Mouse (Mus musculus): ENCODE results near the gene Rab20. TPM values are rescaled to one million over a fixed set of nuclear protein-coding genes. Genes with fewer than 3 reads are reported as not detected.

The Rab20 gene
- total RNA-seq, 1 experiment = 2.2 TPM

DNA sequence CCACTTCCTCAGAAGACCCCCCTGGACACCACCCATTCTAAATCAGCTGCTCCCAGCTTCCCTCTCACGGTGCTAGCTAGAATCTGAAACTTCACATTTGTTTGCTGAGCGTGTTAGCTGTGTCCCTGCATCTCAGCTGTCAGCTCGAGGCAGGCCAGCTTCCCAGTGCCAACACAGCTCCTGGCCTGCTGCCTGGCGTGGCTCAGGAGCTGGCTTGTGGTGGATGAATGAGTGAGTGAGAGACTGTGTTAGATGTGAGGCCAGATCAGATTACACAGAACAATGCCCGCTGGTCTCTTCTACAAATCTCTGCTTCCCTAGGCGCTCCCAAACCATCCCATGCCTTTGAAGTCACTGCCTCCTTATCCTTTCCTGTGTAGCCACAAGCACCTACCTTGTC lies 59.3 kb downstream of the Rab20 start:
- DNase-seq (ENCODE audit: low read depth, low spot score) = no peak
- Histone ChIP-seq H3K9me3 (ENCODE audit: control insufficient read depth, insufficient read depth, low read depth, low read length) (no peaks in the 10 kb centered on the region), H3K4me1 (ENCODE audit: control insufficient read depth in 2 of 2, insufficient read depth in 2 of 2, low read length in 2 of 2, poor library complexity in 1 of 2) (no peaks in the 10 kb centered on the region), H3K4me3 (ENCODE audit: insufficient read depth in 1 of 2, low read depth in 1 of 2, low read length in 2 of 2, poor library complexity in 1 of 2, severe bottlenecking in 1 of 2) (no peak overlapping the region), H3K9ac (ENCODE audit: insufficient read depth, low read depth, low read length, poor library complexity, severe bottlenecking) (no peak overlapping the region), H3K36me3 (ENCODE audit: control insufficient read depth, insufficient read depth, low read length, poor library complexity, severe bottlenecking) (no peaks in the 10 kb centered on the region), H3K27ac (ENCODE audit: insufficient read depth, low read depth, low read length, poor library complexity, severe bottlenecking) (no peak overlapping the region)
- in situ Hi-C loops (cut with MboI; ENCODE audit: low sequenced_read_pairs in 2 of 2, unreplicated experiment in 2 of 2) = no loop called here
- TF ChIP-seq CHD2 (IDR thresholded peaks at IDR 0.05; ENCODE audit: low read depth, low read length) = no peak
- TF ChIP-seq HCFC1 (IDR thresholded peaks at IDR 0.05; ENCODE audit: borderline replicate concordance, insufficient read depth, low read length) = no peak
- TF ChIP-seq ZC3H11A (IDR thresholded peaks at IDR 0.05; ENCODE audit: borderline replicate concordance, low read depth, low read length) = no peak

GRCm38 (mm10) chr8:11417762-11418161 lies 60.7 kb downstream of the Rab20 start:
- Histone ChIP-seq H3K9me3 (ENCODE audit: control insufficient read depth, insufficient read depth, low read depth, low read length) (no peaks in the 10 kb centered on the region), H3K9ac (ENCODE audit: insufficient read depth, low read depth, low read length, poor library complexity, severe bottlenecking) (no peak overlapping the region), H3K4me1 (ENCODE audit: control insufficient read depth in 2 of 2, insufficient read depth in 2 of 2, low read length in 2 of 2, poor library complexity in 1 of 2) (no peaks in the 10 kb centered on the region), H3K36me3 (ENCODE audit: control insufficient read depth, insufficient read depth, low read length, poor library complexity, severe bottlenecking) (no peaks in the 10 kb centered on the region), H3K4me3 (ENCODE audit: insufficient read depth in 1 of 2, low read depth in 1 of 2, low read length in 2 of 2, poor library complexity in 1 of 2, severe bottlenecking in 1 of 2) (no peak overlapping the region), H3K27ac (ENCODE audit: insufficient read depth, low read depth, low read length, poor library complexity, severe bottlenecking) (no peak overlapping the region)
- no peak for TF ChIP-seq ZNF384 (IDR thresholded peaks at IDR 0.05; ENCODE audit: low read depth, low read length)
- TF ChIP-seq ZC3H11A (IDR thresholded peaks at IDR 0.05; ENCODE audit: borderline replicate concordance, low read depth, low read length) = no peak
- TF ChIP-seq HCFC1 (IDR thresholded peaks at IDR 0.05; ENCODE audit: borderline replicate concordance, insufficient read depth, low read length) = no peak
- in situ Hi-C loops (cut with MboI; ENCODE audit: low sequenced_read_pairs in 2 of 2, unreplicated experiment in 2 of 2) = no loop called here
- no peak for DNase-seq (ENCODE audit: low read depth, low spot score)

GRCm38 (mm10) chr8:11415089-11415488 lies 63.4 kb downstream of the Rab20 start:
- TF ChIP-seq HCFC1 (IDR thresholded peaks at IDR 0.05; ENCODE audit: borderline replicate concordance, insufficient read depth, low read length) (no peak), MAFK (IDR thresholded peaks at IDR 0.05; ENCODE audit: insufficient read depth, low read depth, low read length) (no peak), CHD2 (IDR thresholded peaks at IDR 0.05; ENCODE audit: low read depth, low read length) (no peak), ZC3H11A (IDR thresholded peaks at IDR 0.05; ENCODE audit: borderline replicate concordance, low read depth, low read length) (no peak), ZNF384 (IDR thresholded peaks at IDR 0.05; ENCODE audit: low read depth, low read length) (no peak)
- Histone ChIP-seq H3K4me3 (ENCODE audit: insufficient read depth in 1 of 2, low read depth in 1 of 2, low read length in 2 of 2, poor library complexity in 1 of 2, severe bottlenecking in 1 of 2) (no peak overlapping the region), H3K9me3 (ENCODE audit: control insufficient read depth, insufficient read depth, low read depth, low read length) (no peaks in the 10 kb centered on the region), H3K4me1 (ENCODE audit: control insufficient read depth in 2 of 2, insufficient read depth in 2 of 2, low read length in 2 of 2, poor library complexity in 1 of 2) (no peaks in the 10 kb centered on the region), H3K9ac (ENCODE audit: insufficient read depth, low read depth, low read length, poor library complexity, severe bottlenecking) (no peak overlapping the region), H3K27ac (ENCODE audit: insufficient read depth, low read depth, low read length, poor library complexity, severe bottlenecking) (no peak overlapping the region), H3K36me3 (ENCODE audit: control insufficient read depth, insufficient read depth, low read length, poor library complexity, severe bottlenecking) (no peaks in the 10 kb centered on the region)
- DNase-seq (ENCODE audit: low read depth, low spot score) = no peak
- in situ Hi-C loops (cut with MboI; ENCODE audit: low sequenced_read_pairs in 2 of 2, unreplicated experiment in 2 of 2) = no loop called here

- in situ Hi-C loops (cut with MboI; ENCODE audit: low sequenced_read_pairs in 2 of 2, unreplicated experiment in 2 of 2) = no loop called here
- no peak overlapping the region for H3K4me3 ChIP-seq (ENCODE audit: insufficient read depth in 1 of 2, low read depth in 1 of 2, low read length in 2 of 2, poor library complexity in 1 of 2, severe bottlenecking in 1 of 2)
- no peaks in the 10 kb centered on the region for H3K4me1 ChIP-seq (ENCODE audit: control insufficient read depth in 2 of 2, insufficient read depth in 2 of 2, low read length in 2 of 2, poor library complexity in 1 of 2)
- no peaks in the 10 kb centered on the region for H3K36me3 ChIP-seq (ENCODE audit: control insufficient read depth, insufficient read depth, low read length, poor library complexity, severe bottlenecking)
- H3K9me3 ChIP-seq (ENCODE audit: control insufficient read depth, insufficient read depth, low read depth, low read length) = no peaks in the 10 kb centered on the region
- no peak overlapping the region for H3K27ac ChIP-seq (ENCODE audit: insufficient read depth, low read depth, low read length, poor library complexity, severe bottlenecking)
- no peak overlapping the region for H3K9ac ChIP-seq (ENCODE audit: insufficient read depth, low read depth, low read length, poor library complexity, severe bottlenecking)
- no peak for DNase-seq (ENCODE audit: low read depth, low spot score)
- TF ChIP-seq HCFC1 (IDR thresholded peaks at IDR 0.05; ENCODE audit: borderline replicate concordance, insufficient read depth, low read length) (no peak), MAFK (IDR thresholded peaks at IDR 0.05; ENCODE audit: insufficient read depth, low read depth, low read length) (no peak), ZC3H11A (IDR thresholded peaks at IDR 0.05; ENCODE audit: borderline replicate concordance, low read depth, low read length) (no peak), ZNF384 (IDR thresholded peaks at IDR 0.05; ENCODE audit: low read depth, low read length) (no peak), CHD2 (IDR thresholded peaks at IDR 0.05; ENCODE audit: low read depth, low read length) (no peak)
These were observed 64.2 kb downstream of the Rab20 start for GRCm38 (mm10) chr8:11414304-11414703.

DNA sequence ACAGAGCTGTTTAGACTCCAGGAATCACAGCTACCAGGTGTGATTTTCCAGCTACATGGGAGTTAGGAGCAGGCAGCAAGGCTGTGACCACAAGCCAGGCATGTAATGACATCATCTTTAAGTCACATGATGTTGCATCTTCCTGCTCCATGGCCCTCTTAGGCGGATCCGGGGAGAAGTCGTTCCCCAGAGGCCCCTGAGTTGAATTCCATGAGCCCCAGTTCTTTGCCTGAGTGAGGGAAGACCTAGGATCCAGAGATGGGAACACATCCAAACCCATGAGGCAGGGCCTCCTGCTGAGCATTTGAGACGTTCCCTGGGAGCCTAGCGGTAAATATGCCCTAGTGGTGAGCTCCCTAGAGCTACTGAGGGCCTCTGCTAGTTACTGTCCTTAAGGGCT lies 66.1 kb downstream of the Rab20 start:
- Histone ChIP-seq H3K27ac (ENCODE audit: insufficient read depth, low read depth, low read length, poor library complexity, severe bottlenecking) (no peak overlapping the region), H3K9ac (ENCODE audit: insufficient read depth, low read depth, low read length, poor library complexity, severe bottlenecking) (no peak overlapping the region), H3K9me3 (ENCODE audit: control insufficient read depth, insufficient read depth, low read depth, low read length) (no peaks in the 10 kb centered on the region), H3K4me1 (ENCODE audit: control insufficient read depth in 2 of 2, insufficient read depth in 2 of 2, low read length in 2 of 2, poor library complexity in 1 of 2) (no peaks in the 10 kb centered on the region), H3K4me3 (ENCODE audit: insufficient read depth in 1 of 2, low read depth in 1 of 2, low read length in 2 of 2, poor library complexity in 1 of 2, severe bottlenecking in 1 of 2) (no peak overlapping the region), H3K36me3 (ENCODE audit: control insufficient read depth, insufficient read depth, low read length, poor library complexity, severe bottlenecking) (no peaks in the 10 kb centered on the region)
- no peak for TF ChIP-seq ZC3H11A (IDR thresholded peaks at IDR 0.05; ENCODE audit: borderline replicate concordance, low read depth, low read length)
- TF ChIP-seq MAFK (IDR thresholded peaks at IDR 0.05; ENCODE audit: insufficient read depth, low read depth, low read length) = no peak
- TF ChIP-seq ZNF384 (IDR thresholded peaks at IDR 0.05; ENCODE audit: low read depth, low read length) = no peak
- in situ Hi-C loops (cut with MboI; ENCODE audit: low sequenced_read_pairs in 2 of 2, unreplicated experiment in 2 of 2) = no loop called here
- no peak for DNase-seq (ENCODE audit: low read depth, low spot score)

Data from ES-E14 (cell line).